Mouse (Mus musculus): ENCODE data around the gene Dll4.

DNA sequence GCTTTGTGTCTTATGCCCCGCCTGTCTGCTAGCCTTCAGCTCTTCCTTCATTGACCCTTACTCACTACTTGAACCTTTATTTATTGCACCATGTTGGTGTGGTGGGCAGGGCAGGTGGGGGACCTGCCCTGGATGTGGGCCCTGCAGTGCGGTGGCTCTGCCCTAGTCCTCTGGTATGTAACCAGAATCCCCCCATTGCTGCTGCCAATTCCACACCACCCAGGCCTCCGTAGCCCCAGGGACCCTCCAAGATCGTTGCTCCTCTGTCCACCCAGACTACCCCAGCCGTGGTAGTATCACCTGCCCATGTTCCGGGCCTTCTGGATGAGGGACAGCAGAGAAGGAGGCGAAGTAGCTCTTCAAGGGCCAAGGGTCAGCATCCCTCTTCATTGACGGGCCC is 28.1 kb downstream of the Dll4 start:
- TF ChIP-seq POLR2A (IDR thresholded peaks at IDR 0.05; ENCODE audit: borderline replicate concordance, extremely low read depth, low read depth, low read length): no peak
- no peak for TF ChIP-seq CTCF (IDR thresholded peaks at IDR 0.05; ENCODE audit: insufficient read depth, low read length)
